Mouse (Mus musculus): ENCODE data around the gene Perp. TPM values are rescaled to one million over a fixed set of nuclear protein-coding genes. Genes with fewer than 3 reads are reported as not detected.

Gene Perp
- total RNA-seq (2021), result 1 to 10 TPM; 1.5 to 2.2 TPM
- long read RNA-seq, experiment 1, result 0 reads
- long read RNA-seq, experiment 2, partial matches to known transcripts, result 1 of 3 reads
- long read RNA-seq, experiment 2, other reads (novel, unspliced or antisense), result 0 of 3 reads

GRCm38 (mm10) chr10:18844441-18845286, at the start of gene Perp:
TSS of gene Perp (plus strand) at chr10:18845020.
- DNase-seq, result no peak

DNA sequence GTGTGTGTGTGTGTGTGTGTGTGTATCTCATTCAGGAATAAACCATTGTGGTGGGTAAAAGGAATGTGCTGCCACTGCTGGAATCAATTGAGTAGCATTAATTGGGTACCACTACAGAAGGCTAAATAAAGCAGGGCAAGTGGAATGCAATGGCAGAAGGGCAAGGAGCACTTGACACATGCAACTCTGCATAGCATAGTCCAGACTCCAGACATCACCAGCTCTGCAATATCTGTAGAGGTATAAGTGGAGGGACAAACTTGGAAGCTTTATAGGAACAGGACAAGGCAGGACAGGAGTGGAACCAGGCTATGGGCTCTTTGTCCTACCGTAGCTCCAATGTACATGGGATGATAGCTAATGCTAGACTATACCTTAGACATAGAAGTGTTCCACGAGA, 33.1 kb upstream of the Perp start:
- DNase-seq, result no peak

- DNase-seq, result peak; percentile 63
These were observed 28.3 kb upstream of the Perp start for GRCm38 (mm10) chr10:18816560-18816959.

- DNase-seq, result no peak
These were observed 19.7 kb upstream of the Perp start for GRCm38 (mm10) chr10:18825143-18825542.

DNA sequence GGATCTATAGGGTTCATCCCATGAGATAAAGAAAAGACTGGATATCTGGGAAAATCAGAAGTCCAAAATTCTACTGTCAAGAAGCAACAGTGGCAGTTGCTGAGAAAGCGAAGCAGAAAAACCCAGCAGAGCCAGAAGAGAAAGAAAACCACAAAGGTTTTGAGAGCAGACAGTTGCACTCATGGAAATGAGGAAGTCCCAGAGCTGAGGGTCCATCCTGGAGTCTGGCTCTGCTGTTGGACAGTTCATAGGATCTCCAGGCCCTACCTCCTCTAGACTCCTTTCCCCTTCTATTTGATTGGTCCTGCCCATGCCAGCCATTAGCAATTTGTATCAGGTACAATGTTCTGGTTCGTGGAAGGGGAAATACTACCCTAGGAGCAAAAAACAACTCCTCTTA, 18.7 kb upstream of the Perp start:
- DNase-seq, result no peak

DNA sequence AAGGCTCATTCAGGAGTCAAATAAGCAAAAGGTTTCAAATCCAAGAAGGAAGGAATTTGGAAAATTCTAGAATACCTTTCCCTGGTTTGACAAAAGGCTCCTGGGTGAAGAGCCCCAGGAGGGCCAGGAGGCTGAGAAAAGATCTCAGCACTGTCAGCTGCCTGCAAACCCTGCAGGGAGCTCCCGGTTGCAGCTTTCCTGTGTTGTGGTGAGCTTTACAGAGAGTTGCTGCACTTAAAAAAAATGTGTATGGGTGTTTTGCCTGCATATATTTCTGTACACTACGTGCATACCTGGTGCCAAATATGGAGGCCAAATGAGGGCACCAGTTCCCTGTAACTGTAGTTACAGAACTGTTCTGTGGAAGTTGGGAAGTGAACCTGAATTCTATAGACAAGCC, 16.9 kb upstream of the Perp start:
- DNase-seq, result no peak

DNA sequence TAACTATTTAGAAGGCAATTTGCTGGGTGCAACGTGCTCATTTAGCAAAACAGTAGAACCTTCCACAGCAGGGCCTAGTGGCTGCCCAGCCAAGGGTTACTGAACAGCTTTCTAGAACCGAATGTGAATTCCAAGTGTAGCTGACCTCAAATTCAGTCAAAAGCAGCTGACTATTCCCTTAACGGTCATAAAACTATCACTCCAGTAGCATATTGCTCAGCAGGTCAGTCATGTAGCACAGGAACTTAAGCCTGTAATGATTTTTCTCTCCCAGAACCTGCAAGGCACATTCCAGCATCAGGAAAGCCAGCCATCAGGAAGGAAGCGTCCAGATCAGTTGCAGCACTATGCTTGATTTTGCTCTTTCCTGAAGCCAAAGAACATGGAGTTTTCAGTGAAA, 14.5 kb upstream of the Perp start:
- no peak for DNase-seq

DNA sequence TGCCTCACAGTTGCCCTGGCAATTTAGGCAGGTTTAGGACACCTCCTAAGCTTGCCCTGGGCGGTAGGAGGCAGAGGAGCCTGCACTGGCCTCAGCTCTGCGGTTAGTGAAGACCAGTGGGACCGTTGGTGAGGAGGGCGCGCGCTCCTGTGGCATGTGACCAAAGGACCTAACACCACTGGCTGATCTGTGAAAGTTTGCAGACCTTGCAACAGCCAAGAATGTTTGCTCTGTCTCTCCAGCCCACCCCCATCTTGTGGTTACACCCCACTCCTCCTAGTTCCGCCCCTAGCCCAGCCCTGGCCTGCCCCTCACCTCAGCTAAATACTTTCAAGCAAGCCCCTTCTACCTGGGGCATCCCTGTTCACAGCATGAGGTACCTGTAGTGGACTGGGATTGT, 13.0 kb upstream of the Perp start:
- no peak for DNase-seq

- DNase-seq, result no peak
These were observed 10.4 kb upstream of the Perp start for GRCm38 (mm10) chr10:18834389-18834788.

DNA sequence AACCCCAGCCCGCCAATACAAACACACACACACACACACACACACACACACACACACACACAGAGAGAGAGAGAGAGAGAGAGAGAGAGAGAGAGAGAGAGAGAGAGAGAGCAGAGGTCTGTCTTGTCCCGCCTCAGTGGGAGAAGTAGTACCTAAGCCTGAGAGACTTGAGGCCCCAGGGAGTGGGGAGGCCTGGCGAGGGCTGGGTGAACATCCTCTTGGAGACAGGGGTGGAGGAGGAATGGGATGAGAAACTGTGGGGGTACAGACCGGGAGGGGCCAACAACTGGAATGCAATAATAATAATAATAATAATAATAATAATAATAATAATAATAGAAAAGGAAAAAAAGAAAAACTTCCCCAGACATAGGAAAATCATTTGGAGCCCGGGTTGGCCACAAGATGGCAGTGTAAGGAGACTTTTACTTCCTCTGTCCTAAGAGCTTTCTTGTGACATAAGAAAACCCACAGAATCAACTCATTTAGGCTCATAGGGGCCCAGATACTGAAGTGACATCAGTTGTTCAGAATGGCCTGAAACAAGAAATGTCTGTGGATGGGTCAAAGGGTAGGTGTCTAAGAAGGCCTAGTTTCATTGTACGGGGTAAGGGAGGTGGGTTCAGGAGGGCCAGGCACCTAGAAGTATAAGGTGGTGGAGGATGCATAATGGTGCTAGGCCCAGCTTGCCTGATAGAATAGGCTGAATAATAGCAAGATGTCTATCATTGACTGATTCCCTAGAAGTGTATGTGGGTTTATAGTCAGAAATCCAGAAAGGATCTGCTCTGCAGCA, 8.9 kb upstream of the Perp start:
- DNase-seq, result no peak

GRCm38 (mm10) chr10:18839530-18839929, 5.3 kb upstream of the Perp start:
- DNase-seq, result no peak

DNA sequence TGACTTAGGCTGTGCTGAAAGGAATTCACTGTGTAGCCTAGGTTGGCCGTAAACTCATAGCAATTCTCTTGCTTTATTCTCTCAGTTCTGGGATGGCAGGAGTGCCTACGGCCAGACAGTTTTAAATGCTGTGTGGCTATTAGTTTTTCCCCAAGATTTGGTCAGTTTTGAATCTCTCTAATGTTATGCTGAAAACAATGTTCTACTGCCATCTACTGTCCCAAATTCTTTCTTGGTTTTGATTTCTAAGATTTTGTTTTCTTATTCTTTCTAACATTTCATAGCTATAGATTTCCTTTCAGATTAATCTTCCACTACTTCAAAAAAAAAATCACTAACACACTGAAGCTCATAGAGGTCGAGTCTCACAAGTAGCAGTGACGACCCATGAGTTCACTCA, 4.1 kb upstream of the Perp start:
- DNase-seq, result no peak

DNA sequence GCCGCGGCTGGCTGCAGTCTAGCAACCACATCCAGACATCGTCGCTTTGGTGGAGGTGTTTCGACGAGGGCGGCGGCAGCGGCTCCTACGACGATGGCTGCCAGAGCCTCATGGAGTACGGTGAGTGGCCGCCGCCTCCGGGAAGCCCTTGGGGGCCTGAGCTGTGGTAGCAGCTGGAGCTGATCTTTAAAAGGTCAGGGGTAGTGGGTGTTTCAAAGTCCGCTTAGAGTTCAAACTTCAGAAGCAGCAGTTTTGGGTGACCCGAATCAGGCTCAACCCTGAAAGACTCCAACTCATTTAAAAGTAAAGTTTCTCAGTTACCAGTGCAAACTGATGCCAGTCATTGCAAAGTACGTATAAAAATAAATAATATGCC, 455 bp downstream of the Perp start:
- DNase-seq, result no peak

GRCm38 (mm10) chr10:18845711-18846110, 891 bp downstream of the Perp start:
- no peak for DNase-seq

DNA sequence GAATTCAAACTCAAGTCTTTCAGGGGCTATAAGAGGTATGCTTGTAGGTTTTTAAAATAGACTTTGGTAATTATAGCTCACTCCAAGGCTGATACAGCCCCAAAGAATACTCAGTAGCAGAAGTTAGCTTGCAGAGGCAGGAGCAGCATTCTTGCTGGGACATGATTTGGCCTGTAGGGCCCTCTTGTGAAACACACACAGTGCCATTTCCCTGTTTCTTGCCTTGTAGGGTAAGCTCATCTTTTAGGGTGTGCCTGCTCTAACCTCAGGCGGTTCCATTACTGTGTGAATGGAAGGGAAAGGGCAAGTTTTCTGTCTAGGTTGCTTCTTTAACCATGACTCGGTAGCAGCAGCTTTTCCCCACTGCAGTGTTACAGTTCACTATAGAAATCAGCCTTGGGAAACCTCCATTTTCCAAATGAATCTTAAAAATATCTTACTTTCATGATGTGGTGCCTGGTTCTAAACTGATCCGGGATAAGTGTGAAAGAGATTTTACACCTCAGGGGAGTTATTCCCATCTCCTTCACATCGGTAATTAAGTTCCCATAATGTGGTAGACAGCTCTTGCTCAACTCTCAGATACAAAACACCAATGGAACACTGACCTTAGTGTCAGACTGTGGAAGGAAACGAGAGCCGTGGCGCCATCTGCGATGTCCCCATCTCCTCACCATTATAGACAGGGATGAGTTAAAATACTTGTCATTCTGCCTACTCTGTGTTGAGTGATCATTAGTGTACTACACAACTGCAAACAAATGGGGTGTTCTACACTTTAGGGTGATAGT, 1.8 kb downstream of the Perp start:
- no peak for DNase-seq

DNA sequence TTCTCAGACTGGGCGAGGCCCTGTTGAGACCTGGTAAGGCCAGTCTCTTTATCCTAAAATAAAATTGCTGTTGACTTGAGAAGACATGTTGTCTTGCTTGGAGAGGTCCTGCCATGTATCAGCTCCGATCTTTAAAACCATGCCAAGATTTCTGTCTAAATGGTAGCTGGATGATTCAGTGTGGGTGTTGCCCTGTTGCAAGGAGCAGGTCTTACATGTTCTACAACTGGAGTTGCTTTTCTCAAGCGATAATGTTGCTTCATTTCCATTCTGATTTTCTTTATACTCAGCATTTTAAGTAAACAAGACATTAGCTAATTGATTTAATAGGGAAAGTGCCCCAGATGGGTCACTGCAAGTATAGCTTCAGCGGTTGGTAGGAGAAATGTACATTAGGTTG, 5.4 kb downstream of the Perp start:
- DNase-seq, result no peak

DNA sequence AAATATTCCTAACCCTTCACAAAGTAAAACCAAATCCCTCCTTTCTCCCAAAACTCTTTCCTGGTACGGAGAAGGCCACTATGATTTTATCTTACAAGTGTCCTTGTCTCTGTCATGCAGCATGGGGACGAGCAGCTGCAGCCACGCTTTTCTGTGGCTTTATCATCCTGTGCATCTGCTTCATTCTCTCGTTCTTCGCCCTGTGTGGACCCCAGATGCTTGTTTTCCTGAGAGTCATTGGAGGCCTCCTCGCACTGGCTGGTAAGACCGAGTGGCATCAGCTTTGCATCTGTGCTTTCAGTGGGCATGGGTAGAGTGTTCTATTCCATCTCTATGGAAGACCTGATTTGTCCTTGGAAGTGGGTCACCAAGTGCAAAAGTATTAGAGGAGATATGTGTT, 8.6 kb downstream of the Perp start:
- no peak for DNase-seq

DNA sequence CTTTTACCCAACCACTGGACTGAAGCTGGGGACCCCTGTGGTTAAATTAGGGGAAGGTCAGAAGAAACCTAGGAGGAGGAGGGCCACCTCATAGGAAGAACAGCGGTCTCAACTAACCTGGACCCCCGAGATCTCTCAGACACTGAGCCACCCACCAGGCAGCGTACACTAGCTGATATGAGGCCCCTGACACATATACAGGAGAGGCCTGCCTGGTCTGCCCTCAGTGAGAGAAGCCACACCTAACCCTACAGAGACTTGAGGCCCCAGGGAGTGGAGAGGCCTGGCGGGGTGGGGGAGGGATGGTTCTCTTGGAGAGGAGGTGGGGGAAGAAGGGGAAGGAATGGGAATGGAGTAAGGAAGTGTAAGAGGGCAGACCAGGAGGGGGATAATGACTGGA, 12.4 kb downstream of the Perp start:
- DNase-seq, result no peak

GRCm38 (mm10) chr10:18859632-18860031, 14.8 kb downstream of the Perp start:
- no peak for DNase-seq

GRCm38 (mm10) chr10:18860119-18860824, 15.5 kb downstream of the Perp start:
- no peak for DNase-seq

DNA sequence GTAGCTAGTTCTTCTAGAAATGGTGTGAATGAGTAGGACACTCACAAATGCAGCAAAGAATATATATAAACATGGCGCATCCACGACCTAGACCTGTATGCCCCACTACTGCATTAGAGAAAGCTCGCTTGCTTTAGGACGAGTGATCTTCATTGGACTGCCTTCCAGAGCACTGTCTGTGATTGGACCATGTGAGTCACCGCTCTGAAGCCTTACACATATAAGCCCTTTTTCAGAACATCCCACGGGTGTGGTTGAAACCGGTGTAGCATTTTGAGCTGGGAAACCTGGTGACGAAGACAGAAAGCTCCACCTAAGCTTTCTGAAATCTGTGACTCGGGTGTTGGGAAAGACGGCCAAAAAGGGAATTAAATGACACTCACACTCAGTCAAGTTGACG, 16.0 kb downstream of the Perp start:
- no peak for DNase-seq

DNA sequence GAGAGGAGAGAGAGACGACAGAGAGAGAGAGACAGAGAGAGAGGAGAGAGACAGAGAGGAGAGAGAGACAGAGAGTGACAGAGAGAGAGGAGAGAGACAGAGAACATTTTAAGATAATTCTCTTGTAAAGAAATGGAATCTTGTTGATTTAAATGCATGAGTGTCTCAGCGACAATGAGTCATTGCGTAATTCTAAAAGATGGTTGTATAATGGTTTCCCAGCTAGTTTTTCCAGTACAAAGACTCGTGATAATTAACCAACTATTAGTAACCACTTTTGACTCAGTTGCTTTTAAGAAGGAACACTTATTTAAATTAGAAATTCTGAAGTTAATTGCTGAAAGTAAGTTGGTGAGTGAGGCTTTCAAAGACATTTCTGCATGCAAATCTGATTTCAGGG, 16.6 kb downstream of the Perp start:
- DNase-seq, result no peak

Data from gastrocnemius, postnatal 25 days (tissue).